Mouse (Mus musculus): ENCODE measurements around the gene Cluh.

The Cluh gene

GRCm38 (mm10) chr11:74674713-74675112 lies 25.4 kb downstream of the Cluh start:
- DNase-seq (ENCODE audit: low spot score): no peak

GRCm38 (mm10) chr11:74675156-74675555 lies 25.9 kb downstream of the Cluh start:
- no peak for DNase-seq (ENCODE audit: low spot score)

- no peak for DNase-seq (ENCODE audit: low spot score)
These were observed 42.9 kb downstream of the Cluh start for GRCm38 (mm10) chr11:74692151-74692550.

GRCm38 (mm10) chr11:74699505-74699904 lies 50.2 kb downstream of the Cluh start:
- no peak for DNase-seq (ENCODE audit: low spot score)

GRCm38 (mm10) chr11:74704068-74704467 lies 54.8 kb downstream of the Cluh start:
- no peak for DNase-seq (ENCODE audit: low spot score)

GRCm38 (mm10) chr11:74708781-74709180 lies 59.5 kb downstream of the Cluh start:
- DNase-seq (ENCODE audit: low spot score): no peak

- DNase-seq (ENCODE audit: low spot score): no peak
These were observed 61.4 kb downstream of the Cluh start for GRCm38 (mm10) chr11:74710671-74711070.

GRCm38 (mm10) chr11:74715971-74716525 lies 66.8 kb downstream of the Cluh start:
- DNase-seq (ENCODE audit: low spot score): no peak
